Mouse (Mus musculus) liver, embryonic 14.5 days (tissue): ENCODE measurements around the gene Ncf1. TPM values are rescaled to one million over a fixed set of nuclear protein-coding genes. Genes with fewer than 3 reads are reported as not detected.
A peak's percentile ranks its signal among the peaks of the same experiment; 100 is the strongest.

Experiments
- ATAC-seq: fragments of 200-750 bp; cut with Nextera tagmentation; 2 replicates; pipeline ENCODE4 v1.8.0; 2017; ENCODE audit warnings: moderate number of reproducible peaks, mild to moderate bottlenecking, moderate library complexity; ENCODE audit not compliant: insufficient read depth
- DNase-seq, 3 experiments: peaks; one replicate each; pipeline ENCODE4 v3.0.0-alpha.2; 2012 to 2013; ENCODE audit warnings: low read depth in 3 of 3, low spot score in 3 of 3
- H3K27ac ChIP-seq: fragments of 300-500 bp; sonication (generic); 2 replicates; pipeline ENCODE4 v1.5.1; 2014; ENCODE audit warnings: moderate library complexity, mild to moderate bottlenecking, control low read depth, inconsistent platforms
- H3K27me3 ChIP-seq: fragments of 300-500 bp; sonication (generic); 2 replicates; pipeline ENCODE4 v1.6.1; 2014; ENCODE audit warnings: mild to moderate bottlenecking, low read length, moderate library complexity; ENCODE audit not compliant: control insufficient read depth, insufficient read depth
- H3K36me3 ChIP-seq: fragments of 300-500 bp; sonication (generic); replicated peaks from 2 replicates; pipeline ENCODE4 v1.6.1; 2014; ENCODE audit warnings: low read depth; ENCODE audit not compliant: control insufficient read depth, insufficient read depth
- H3K4me1 ChIP-seq, 2 experiments: fragments of 200-500 bp in 1 of 2; fragments of 300-500 bp in 1 of 2; sonication (generic) in 1 of 2; replicated peaks; 2 replicates each; pipeline ENCODE4 v1.6.1; 2012 to 2014; ENCODE audit warnings: antibody characterized with exemption in 1 of 2, inconsistent platforms in 1 of 2, low read length in 1 of 2; ENCODE audit not compliant: control insufficient read depth in 2 of 2, insufficient read depth in 2 of 2
- H3K4me2 ChIP-seq: fragments of 300-500 bp; sonication (generic); 2 replicates; pipeline ENCODE4 v1.6.1; 2014; ENCODE audit warnings: low read depth, mild to moderate bottlenecking, control low read depth, moderate library complexity
- H3K4me3 ChIP-seq, 2 experiments: fragments of 200-500 bp in 1 of 2; fragments of 300-500 bp in 1 of 2; sonication (generic) in 1 of 2; 2 replicates each; pipeline ENCODE4 v1.5.1; 2012 to 2014; ENCODE audit warnings: low read depth in 2 of 2, low read length in 2 of 2, mild to moderate bottlenecking in 2 of 2, control low read depth in 1 of 2, inconsistent platforms in 1 of 2, moderate library complexity in 1 of 2; ENCODE audit not compliant: insufficient read depth in 1 of 2
- H3K9ac ChIP-seq: fragments of 300-500 bp; sonication (generic); replicated peaks from 2 replicates; pipeline ENCODE4 v1.6.1; 2014; ENCODE audit warnings: mild to moderate bottlenecking, control low read depth, moderate library complexity
- H3K9me3 ChIP-seq: fragments of 300-500 bp; sonication (generic); 2 replicates; pipeline ENCODE4 v1.6.1; 2016; ENCODE audit warnings: low read length, mixed read lengths; ENCODE audit not compliant: control insufficient read depth
- CTCF ChIP-seq: IDR thresholded peaks from 2 replicates; pipeline ENCODE4 v1.5.1; 2016; ENCODE audit warnings: antibody characterized with exemption, low read depth, control low read depth
- EP300 ChIP-seq: IDR thresholded peaks from 2 replicates; pipeline ENCODE4 v1.6.1; 2016; ENCODE audit warnings: antibody characterized with exemption, low read depth
- WGBS: fragments of 180-500 bp; shearing (Covaris S2); extraction: QIAGEN DNeasy Blood & Tissue Kit; methylation state at CpG from one replicate; pipeline ENCODE4 v1.1.7; 2014; ENCODE audit not compliant: insufficient replicate concordance; 5-methylcytosine and 5-hydroxymethylcytosine counted together
- polyA plus RNA-seq, 2 experiments: library from polyadenylated mRNA; depleted of rRNA in 1 of 2; stranded (reverse) in 1 of 2; unstranded in 1 of 2; fragments of >200 nt; fragmentation: Nextera tagmentation in 1 of 2; extraction: Ambion mirVana in 1 of 2; gene quantifications; 2 replicates each; pipeline versions ENCODE4 v1.2.1 to v1.2.3; 2012 to 2014

Gene Ncf1
- polyA plus RNA-seq, 2 experiments = 9.8 to 11.1 TPM

GRCm38 (mm10) chr5:134237936-134238760, 8.7 kb upstream of the Ncf1 start:
- WGBS = 75% methylated on average over 28 of the region's 28 CpGs
- Histone ChIP-seq H3K4me1 (peaks cover 0 to 14% of the 10 kb centered on the region in 2 experiments; a peak in 2 of 4 replicates), H3K27ac (no peak overlapping the region), H3K27me3 (no peaks in the 10 kb centered on the region), H3K36me3 (peaks cover 50% of the 10 kb centered on the region), H3K9me3 (no peaks in the 10 kb centered on the region), H3K4me2 (no peak overlapping the region), H3K4me3 (no peak overlapping the region), H3K9ac (no peak overlapping the region)
- DNase-seq (no peak), ATAC-seq (0 out of 2 replicates have a peak, but pooled peaks have one; percentile 18)
- TF ChIP-seq EP300 = no peak
- no peak for TF ChIP-seq CTCF

- Histone ChIP-seq H3K27me3 (no peaks in the 10 kb centered on the region), H3K9ac (no peak overlapping the region), H3K4me1 (peaks cover 0 to 17% of the 10 kb centered on the region in 2 experiments; a peak in 2 of 4 replicates), H3K27ac (no peak overlapping the region), H3K9me3 (no peaks in the 10 kb centered on the region), H3K4me3 (no peak overlapping the region), H3K36me3 (peaks cover 44% of the 10 kb centered on the region), H3K4me2 (no peak overlapping the region)
- ATAC-seq (no peak), DNase-seq (no peak)
- TF ChIP-seq EP300 = no peak
- TF ChIP-seq CTCF = no peak
- WGBS = 82% methylated on average over 11 of the region's 11 CpGs
These were observed 8.1 kb upstream of the Ncf1 start for GRCm38 (mm10) chr5:134237508-134237907.

GRCm38 (mm10) chr5:134236796-134237195, 7.4 kb upstream of the Ncf1 start:
- WGBS = 40% methylated on average over 6 of the region's 6 CpGs
- ATAC-seq = no peak
- H3K4me1 ChIP-seq = peaks cover 0 to 19% of the 10 kb centered on the region in 2 experiments; a peak in 2 of 4 replicates
- no peak overlapping the region for H3K9ac ChIP-seq
- DNase-seq = no peak
- H3K36me3 ChIP-seq = peaks cover 37% of the 10 kb centered on the region
- H3K4me2 ChIP-seq = no peak overlapping the region
- no peaks in the 10 kb centered on the region for H3K27me3 ChIP-seq
- H3K27ac ChIP-seq = no peak overlapping the region
- H3K9me3 ChIP-seq = no peaks in the 10 kb centered on the region
- no peak overlapping the region for H3K4me3 ChIP-seq
- TF ChIP-seq EP300 (no peak), CTCF (no peak)

- 0 out of 2 replicates have a peak, but pooled peaks have one; percentile 3 for ATAC-seq
- H3K36me3 ChIP-seq = peaks cover 32% of the 10 kb centered on the region
These were observed 6.8 kb upstream of the Ncf1 start for GRCm38 (mm10) chr5:134236241-134236640.

GRCm38 (mm10) chr5:134235111-134235510, 5.7 kb upstream of the Ncf1 start:
- Histone ChIP-seq H3K9me3 (no peaks in the 10 kb centered on the region), H3K4me3 (no peak overlapping the region), H3K9ac (no peak overlapping the region), H3K27me3 (no peaks in the 10 kb centered on the region), H3K36me3 (peaks cover 25% of the 10 kb centered on the region), H3K4me1 (peaks cover 0 to 19% of the 10 kb centered on the region in 2 experiments; a peak in 2 of 4 replicates), H3K4me2 (no peak overlapping the region), H3K27ac (no peak overlapping the region)
- ATAC-seq = no peak
- WGBS = 47% methylated on average over 6 of the region's 6 CpGs
- DNase-seq = no peak
- no peak for TF ChIP-seq EP300
- TF ChIP-seq CTCF = no peak

More at GRCm38 (mm10) chr5:134236241-134236640, 6.8 kb upstream of the Ncf1 start:
- Histone ChIP-seq H3K9ac (no peak overlapping the region), H3K27ac (no peak overlapping the region), H3K4me1 (peaks cover 0 to 19% of the 10 kb centered on the region in 2 experiments; a peak in 2 of 4 replicates), H3K9me3 (no peaks in the 10 kb centered on the region), H3K27me3 (no peaks in the 10 kb centered on the region), H3K4me3 (no peak overlapping the region), H3K4me2 (no peak overlapping the region)
- no peak for DNase-seq
- 65% methylated on average over 3 of the region's 3 CpGs for WGBS
- TF ChIP-seq CTCF = no peak
- no peak for TF ChIP-seq EP300
